Mouse (Mus musculus) urinary bladder, adult 2 months (tissue): ENCODE data around the gene Plpp7. TPM values are rescaled to one million over a fixed set of nuclear protein-coding genes. Genes with fewer than 3 reads are reported as not detected.

ENCODE experiments used
- DNase-seq: peaks from one replicate; pipeline ENCODE4 v3.0.0; 2022; ENCODE audit warnings: low spot score
- polyA plus RNA-seq: library from polyadenylated mRNA; depleted of rRNA; stranded (reverse); fragments of >200 nt; gene quantifications from 2 replicates; pipeline ENCODE4 v1.2.3, GENCODE M21; 2012

The Plpp7 gene
- polyA plus RNA-seq, 1 experiment, result 4.9 TPM

DNA sequence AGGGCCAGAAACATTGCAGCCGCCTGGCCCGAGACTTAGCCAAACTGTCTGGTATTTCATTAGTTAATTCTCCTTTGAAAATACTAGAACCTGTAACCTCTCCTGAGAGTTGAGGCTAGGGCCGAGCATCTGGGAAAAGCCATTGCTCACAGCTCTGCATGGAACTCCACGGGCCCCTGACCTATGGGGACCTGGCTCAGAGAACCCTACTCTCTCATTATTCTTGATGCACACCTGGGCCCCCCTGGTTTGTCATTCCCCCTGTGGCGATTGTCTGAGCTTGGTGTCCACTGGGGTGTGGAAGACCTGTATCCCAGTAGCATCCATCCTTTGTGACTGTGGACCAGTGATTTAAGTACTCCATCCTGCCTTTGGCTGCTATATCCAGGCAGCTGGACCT is 44.0 kb downstream of the Plpp7 start:
- DNase-seq, result no peak

DNA sequence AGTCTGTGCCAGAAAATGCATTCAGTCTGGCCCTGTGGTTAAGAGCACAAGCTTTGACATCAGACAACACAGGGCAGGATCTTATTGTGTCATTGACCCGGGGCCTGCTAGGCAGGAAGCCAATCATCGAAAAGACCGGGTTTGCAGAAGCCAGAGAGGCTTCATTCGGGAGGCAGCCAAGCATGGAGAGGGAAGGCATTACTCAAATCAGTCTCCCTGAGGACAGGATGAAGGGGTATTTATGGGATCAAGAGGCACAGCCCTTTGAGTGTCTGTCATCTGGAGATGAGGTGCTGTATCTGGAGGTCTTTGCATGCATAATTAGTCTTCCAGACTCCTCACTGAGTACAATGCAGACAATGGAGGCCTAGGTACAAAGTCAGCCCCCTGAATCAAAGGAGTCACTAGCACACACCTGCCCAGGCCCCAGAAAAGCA is 45.2 kb downstream of the Plpp7 start:
- no peak for DNase-seq

DNA sequence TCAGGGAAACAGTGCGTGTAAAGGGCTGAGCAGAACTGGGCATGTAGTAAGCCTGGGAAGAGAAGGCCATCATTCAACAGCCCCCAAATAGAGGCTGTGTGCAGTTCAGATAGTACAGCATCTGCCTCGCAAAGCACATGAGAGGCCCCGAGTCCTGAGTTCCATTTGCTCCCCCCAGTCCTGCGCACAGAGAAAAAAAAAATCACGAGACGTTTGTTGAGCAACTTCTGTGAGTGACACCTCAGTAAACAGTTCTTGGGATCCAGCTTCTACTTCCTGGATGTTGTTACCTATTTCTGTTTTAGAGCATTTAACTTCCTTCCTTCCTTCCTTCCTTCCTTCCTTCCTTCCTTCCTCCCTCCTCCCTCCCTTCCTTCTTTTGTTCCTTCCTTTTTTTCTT is 46.3 kb downstream of the Plpp7 start:
- DNase-seq, result no peak

DNA sequence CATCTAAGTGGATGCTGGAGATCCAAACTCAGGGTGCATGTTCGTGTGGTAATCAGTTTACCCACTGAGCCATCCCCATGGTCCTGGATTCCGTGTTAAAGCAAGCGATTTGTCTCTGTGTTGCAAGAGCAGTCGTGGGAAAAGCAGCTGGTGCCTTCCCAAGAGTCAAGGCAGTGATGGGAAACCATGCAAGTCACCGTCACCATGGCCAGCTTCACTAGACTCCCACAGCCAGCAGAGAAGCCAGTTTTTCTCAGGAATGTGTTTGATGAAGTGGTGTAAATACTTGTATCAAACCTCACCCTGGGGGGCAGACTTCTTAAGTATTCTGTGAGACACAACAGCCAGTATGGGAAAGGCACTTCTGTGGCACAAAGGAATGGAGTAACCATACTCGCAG is 47.0 kb downstream of the Plpp7 start:
- no peak for DNase-seq

DNA sequence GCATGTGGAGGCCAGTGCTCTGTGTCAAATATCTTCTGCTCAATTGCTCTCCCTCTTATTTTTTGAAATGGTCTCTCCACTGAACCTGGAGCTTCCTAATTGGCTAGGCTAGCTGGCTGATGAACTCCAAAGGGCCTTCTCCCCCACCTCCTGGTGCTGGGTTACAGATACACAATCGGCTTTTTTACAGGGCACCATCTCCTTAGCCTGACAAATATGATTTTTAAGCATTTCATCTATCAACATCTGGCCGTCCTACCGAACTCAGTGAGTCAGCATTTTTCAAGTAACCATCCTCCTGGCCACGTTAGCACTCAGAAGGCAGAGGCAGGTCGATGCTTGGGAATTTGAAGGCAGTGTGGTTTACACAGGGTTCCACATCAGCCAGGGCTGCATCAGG is 49.3 kb downstream of the Plpp7 start:
- DNase-seq, result no peak

DNA sequence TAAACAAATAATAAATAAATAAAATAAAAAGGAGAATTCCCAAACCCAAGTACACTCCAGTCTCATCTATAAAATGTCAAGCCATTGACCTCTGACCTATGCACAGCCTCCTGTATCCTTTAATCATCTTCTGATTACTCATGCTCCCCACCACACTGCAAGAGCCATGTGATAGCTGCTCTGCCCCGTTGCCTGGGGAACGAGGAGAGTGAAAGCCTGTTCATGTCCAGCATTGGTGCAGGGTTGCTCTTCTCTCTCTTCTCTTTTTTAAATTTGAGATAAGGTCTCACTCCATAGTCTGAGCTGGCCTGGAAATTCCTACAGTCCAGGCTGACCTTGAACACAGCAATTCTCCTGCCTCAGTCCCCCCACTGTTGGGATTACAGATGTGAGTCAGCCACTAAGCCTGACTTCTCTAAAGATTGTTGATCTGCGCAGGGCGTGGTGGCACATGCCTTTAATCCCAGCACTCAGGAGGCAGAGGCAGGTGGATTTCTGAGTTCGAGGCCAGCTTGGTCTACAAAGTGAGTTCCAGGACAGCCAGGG is 51.4 kb downstream of the Plpp7 start:
- DNase-seq, result no peak

DNA sequence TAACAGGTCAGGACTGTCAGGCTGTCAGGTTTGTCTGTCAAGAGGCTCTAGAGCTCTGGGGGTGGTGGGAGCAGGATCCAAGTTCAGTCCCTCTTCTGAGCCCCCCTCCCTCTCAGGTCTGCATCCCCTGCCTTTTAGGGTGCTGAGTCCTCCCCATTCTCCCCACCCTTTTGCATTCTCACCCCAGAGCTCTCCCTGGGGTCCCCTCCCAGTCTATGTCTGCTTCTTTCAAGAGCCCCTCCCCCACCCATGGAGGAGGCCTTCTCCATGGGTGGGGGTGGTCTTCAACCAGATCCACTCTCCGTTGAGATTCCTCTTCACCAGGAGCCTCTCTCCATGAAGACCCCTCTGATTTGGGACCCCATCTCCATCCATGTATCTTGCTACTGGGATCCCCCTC is 54.8 kb downstream of the Plpp7 start:
- no peak for DNase-seq

DNA sequence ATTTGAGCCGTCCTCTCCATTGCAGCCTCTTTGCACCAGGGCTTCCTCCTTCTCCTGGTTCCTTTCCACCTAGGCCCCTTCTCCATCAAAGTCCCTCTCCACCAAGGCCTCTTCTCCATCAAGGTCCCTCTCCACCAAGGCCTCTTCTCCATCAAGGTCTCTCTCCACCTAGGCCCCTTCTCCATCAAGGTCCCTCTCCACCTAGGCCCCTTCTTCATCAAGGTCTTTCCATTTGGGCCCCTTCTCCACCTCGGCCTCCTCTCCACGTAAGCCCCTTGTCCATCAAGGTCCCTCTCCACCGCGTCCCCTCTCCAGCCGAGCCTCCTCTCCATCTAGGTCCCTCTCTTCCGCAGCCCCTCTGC is 55.2 kb downstream of the Plpp7 start:
- DNase-seq, result no peak

DNA sequence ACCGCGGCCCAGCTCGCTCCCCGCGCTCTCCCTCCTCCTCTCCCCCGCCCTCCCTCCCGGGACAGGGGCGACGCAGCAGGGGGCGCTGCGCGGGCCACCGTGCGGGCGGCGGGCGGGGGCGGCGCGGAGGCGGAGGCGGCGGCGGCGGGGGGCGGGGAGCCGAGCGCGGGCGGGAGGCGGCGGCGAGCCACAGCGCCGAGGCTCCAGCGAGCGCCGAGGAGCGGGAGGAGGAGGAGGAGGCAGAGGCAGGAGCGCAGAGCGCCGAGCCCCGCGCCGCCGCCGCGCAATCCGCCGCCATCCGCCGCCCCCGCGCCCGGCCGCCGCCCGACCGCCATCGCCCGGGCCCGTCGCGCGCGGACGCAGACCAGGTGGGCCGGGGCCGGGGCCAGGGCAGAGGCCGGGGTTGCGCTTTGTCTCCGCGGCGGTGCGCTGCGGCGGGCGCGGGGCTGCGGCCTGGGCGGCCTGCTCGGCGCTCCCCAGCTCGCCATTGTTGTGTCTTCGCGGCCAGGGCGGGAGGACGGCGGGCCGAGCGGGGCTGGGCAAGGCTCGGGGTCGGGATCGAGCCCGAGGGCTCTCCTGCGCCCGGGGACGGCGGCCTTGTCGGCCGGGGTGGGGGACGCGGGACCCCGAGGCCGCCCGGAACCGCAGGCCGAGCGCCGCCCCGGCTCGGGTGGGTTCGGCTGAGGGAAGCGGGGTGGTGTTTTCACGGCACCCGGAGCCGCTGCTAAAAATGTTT is 55.8 kb downstream of the Plpp7 start, which contains the start of gene Prrc2b:
TSS of gene Prrc2b (plus strand) at position 159 of the 736 bp plus-strand sequence.
- peak; percentile 74 for DNase-seq

DNA sequence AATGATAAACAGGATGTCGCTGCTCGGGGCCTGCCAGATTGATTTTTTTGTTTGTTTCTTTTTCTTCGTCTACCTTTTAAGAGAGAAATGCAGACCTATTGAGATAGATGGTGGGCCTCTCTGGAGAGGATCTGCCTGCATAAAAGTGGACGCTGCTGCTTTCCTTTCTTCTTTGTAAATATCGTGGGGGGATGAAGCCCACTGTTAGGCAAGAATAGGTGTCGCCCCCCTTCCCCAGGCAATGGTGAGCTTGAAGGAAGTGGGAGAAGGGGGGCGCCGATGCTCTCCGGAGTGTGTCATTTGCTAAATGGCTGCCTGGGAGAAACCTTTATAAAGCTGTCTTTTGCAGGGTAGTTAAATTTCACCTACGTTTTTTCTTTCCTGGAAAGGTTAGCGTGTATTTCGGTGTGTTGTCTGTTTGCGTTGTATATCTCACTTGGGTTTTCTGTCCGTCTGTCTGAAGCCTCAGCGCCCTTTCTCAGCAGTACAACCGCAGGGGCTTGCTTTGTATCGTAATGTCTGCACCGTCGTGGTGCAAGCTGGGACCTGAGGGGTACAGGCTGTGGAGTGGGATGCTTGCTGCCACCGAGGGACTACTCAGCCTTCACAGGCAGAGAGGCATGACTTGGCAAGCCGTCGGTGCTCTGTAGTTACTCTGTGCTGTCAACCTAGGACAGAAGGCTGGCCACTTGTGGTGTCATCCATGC is 56.5 kb downstream of the Plpp7 start:
- DNase-seq, result no peak

DNA sequence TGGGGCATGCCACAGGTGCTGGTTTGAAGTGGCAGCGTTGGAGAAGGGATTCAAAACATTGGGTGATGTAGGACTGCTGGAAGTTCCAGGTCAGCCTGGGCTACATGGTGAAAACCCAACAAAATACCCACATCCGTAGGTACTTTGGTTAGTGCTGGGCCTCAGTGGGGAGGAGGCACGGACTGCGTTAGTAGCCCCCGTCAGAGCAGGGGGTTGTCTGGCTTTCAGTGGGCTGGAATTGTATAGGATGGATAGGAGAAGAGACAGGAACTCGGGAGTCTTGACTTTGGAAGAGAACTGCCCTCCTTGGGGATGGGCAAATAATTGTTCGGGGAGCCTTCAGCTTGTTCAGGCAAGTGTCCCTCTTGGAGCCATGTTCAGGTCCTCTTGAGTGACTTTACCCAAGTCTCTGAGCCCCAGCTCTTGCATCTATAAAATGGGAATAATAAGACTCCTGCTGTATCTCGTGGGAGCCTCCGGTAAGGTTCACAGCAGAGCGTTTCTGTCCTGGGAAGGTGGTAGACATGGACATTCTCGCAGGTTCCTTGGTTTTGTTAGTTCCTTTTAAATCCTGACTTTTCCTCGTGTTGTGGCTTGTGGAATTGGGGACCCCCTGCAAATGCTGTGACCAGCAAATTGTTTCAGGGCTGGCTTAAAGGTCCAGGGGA is 57.2 kb downstream of the Plpp7 start:
- DNase-seq, result no peak

DNA sequence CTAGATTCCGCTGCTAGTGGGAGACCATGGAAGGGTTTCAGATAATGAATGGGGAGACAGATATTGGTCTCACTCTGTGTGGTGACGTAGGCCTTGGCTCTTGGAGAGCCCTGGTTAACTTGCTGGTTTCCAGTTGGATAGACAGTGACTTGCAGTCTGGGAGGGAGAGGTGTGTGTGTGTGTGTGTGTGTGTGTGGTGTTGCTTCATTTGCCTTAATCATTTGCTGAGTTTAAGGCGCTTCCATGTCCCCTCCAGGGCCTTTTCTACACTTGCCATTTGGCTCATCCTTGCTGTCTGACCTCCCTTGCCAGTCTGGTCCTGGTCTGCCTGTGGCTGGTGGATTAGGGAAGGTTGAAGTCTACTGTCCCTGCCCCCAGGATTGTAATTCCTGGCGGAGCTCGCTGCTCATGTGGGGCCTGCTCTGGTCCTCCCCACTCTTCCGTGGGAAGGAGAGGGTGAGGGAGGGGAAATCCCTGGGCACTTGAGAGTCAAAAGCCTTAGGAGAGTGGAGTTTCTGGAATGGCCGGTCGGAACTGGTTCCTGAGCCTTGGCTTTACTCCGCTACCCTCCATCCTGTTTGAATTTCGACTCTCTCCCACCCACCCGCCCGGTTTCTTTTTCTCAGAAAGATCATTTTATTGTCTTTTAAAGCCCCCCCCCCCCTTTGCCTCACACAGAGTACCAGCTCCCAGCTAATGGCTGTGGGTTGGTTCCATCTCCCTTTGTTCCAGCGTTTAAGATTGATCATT is 57.9 kb downstream of the Plpp7 start:
- no peak for DNase-seq

DNA sequence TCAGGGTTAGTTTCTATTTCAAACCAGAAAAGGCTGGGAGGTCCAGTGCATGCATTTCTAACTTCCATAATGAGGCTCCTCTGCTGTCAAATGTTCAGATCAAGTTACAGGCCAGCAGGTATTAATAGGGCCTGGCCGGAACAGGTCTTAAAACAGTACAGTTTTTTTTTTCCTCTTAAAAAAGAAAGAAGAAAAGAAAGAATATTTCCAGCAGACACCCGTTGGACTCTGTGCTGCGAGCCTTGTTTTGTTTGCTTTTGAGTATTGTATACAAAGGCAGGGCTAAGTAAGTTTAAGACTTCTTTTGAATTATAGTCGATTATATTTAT is 58.4 kb downstream of the Plpp7 start:
- DNase-seq, result no peak

DNA sequence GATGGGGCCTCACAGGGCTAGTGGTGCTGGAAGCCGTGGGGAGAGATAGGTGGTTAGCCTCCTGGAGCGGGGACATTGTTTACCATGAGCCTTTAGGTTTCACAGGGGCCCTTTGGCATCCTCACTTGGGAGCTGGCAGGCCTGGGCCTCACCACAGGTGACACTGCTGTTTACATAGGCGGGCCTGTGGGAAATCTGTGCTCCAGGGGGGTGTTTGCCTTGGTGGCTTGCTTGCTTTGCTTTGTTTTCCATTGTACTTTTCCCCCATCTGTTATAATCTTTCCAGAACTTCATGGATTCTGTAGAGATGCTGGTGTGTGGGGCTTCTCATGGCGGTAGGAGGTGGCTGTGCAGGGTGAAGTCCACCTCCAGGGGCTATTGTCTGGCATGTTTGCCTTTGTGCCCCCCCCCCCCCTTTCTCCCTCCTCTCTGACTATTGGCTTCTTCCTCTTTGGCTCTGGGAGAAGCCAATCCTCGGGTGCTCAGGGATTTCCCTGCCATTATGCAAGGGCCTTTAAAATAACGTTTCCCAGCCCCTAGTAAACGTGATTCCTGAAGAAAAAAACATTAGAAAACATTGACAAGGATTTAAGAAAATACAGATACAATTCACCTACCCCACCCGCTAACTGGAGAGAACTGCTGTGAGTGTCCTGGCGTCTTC is 59.1 kb downstream of the Plpp7 start:
- no peak for DNase-seq

DNA sequence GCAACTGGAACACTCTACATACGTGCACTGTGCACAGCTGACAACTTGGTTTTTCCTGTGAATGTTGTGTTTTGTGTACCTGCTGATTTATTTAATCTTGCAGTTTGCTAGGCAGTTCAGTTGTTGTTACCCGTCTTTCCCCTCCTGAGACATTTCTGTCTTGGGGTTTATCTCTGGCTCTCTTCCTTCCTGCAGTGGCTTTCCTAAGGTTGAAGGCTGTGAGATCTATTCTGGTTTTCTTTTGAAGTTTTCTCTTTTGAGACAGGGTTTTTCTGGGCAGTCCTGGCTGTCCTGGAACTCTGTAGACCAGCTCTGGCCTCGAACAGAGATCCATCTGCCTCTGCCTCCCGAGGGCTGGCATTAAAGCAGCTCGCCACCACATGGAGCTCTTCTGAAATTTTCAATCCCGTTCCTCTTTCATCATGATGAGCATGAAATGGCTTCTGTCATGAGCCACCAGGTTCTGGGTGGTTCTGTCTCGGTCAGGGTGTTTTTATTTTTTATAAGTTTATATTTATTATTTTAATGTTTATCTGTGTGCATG is 59.7 kb downstream of the Plpp7 start:
- DNase-seq, result no peak

DNA sequence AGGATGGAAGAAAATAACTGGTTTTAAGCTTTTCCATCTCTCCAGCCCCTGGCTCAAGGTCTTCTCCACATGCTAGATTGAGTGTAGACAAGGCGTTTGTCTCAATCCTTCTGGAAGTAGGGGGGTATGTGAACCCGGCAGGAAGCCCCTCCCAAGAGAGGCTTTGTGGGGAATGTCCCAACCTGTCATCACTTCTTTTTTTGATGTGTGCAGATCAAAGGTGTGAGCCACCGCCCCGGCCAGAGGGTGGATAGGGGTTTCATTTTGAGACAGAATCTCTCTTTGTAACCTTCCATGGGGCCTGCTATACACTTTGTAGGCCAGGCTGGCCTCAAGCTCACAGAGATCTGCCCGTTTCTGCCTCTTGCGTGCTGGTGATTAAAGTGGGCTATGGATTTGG is 60.3 kb downstream of the Plpp7 start:
- DNase-seq, result no peak

DNA sequence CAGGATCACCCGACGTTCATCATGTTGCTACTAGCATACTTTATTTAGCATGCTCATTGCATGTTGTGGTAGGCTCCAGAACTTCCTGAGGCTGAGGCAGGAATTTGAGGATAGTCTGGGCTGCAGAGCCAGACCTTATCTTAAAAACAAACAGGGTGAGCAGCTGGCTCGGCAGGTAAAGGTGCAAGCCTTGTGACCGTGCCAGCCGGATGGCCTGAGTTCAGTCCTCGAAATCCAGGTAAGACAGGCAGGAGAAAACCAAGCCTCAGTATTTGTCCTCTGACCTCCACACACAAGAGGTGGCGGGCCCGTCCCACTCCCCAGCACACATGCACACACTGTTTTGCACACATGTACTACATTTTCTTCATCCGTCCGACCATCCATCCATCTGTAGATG is 61.3 kb downstream of the Plpp7 start:
- no peak for DNase-seq

DNA sequence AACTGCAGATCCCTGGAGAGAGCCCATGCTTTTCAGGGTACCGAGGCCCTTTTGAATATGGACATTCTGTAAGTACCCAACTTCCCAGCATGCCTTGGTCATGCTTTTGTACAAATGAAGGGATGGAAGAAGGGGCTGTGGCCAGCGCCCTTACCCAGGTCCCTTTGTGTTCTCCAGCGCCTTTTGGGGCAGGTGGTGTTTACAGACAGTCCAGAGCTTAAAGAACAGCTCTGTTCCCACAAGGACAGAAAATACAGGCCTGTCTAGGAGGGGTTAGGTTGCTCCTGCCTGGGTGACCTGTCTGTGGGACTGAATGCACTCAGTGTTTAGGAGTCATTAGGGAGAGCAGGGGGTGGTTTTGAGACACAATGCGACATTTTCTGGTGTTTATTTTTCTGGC is 62.0 kb downstream of the Plpp7 start:
- DNase-seq, result no peak

DNA sequence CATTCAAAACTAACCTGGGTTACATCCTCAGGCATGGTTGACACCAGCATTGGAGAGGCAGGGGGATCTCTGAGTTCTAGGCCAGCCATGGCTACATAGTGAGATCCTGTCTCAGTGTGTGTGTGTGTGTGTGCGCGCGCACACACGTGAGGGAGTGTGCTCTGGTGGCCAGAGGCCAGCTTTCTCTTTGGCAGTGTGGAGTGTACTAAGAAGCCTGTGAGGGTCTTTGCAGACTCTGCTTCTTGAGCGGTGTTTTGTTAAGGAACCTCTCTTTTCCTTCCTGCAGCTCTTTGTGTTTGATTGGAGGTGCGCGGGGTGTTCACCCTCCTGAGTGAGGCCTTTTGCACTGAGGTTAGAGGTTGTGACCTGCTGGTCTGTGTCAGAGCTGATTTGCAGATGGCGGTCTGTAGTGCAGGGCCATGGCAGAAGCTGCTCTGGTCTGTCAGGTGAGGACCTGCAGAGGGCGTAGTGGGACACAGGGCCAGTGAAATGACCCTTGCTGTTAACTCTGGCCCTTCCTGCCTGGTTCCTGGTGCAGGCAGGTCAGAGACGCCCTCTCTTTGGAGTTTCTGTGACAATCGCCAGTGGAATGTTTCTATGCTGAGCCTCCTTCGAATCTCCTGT is 63.4 kb downstream of the Plpp7 start:
- DNase-seq, result no peak
